Mouse (Mus musculus) left cerebral cortex, adult 9 months (tissue): ENCODE results near the gene Kat6b.
"Not testable (repeated sequence)": the region's sequence is repeated elsewhere in the genome, so short reads cannot be mapped to it uniquely, and the experiment has no call there.

Experiments
- DNase-seq, 2 experiments: peaks; one replicate each; pipeline ENCODE4 v3.0.0; 2022; ENCODE audit warnings: low spot score in 2 of 2

The Kat6b gene

DNA sequence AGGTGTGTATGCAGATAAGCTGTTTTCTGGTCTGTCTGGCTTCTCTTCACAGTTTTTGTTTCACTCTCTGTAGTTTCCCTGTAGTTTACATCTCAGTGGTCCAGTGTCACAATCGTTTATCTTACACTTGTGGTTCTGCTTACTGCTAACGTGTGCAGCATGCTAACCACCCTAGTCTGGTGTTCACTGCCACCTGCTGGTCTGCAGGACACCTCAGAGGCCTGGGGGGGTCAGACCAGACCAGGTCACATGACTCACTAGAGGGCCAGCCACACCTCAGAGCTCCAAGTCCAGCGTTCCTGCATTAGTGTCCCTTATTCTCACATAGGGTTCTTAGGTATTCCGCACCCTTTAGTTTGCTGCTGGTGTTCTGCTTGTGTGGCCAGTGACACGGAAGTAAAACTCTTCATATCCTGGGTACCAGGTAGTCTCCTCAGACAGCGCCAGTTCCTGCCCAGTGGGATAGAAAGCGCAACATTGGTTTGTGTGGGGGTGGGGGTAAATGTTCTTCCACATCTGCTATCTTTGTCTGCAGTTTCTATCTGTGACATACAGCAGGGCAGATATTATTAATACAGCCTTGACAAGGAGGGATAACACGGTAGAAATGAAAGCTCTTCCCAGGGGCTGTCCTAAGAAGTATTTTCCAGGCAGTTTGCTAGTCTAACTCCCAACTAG, 181.4 kb downstream of the Kat6b start:
- DNase-seq: no peak

DNA sequence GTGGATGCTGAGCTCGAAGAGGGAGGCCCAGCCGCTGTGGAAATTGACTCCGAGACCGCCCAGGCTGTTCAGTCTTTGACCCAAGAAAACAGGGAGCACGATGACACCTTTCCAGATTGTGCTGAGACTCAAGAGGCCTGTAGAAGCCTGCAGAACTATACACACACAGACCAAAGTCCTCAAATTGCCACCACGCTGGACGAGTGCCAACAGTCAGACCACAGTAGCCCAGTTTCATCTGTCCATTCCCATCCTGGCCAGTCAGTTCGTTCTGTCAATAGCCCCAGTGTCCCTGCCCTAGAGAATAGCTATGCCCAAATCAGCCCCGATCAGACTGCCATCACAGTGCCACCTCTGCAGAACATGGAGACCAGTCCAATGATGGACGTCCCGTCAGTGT, 188.0 kb downstream of the Kat6b start:
- DNase-seq: no peak

DNA sequence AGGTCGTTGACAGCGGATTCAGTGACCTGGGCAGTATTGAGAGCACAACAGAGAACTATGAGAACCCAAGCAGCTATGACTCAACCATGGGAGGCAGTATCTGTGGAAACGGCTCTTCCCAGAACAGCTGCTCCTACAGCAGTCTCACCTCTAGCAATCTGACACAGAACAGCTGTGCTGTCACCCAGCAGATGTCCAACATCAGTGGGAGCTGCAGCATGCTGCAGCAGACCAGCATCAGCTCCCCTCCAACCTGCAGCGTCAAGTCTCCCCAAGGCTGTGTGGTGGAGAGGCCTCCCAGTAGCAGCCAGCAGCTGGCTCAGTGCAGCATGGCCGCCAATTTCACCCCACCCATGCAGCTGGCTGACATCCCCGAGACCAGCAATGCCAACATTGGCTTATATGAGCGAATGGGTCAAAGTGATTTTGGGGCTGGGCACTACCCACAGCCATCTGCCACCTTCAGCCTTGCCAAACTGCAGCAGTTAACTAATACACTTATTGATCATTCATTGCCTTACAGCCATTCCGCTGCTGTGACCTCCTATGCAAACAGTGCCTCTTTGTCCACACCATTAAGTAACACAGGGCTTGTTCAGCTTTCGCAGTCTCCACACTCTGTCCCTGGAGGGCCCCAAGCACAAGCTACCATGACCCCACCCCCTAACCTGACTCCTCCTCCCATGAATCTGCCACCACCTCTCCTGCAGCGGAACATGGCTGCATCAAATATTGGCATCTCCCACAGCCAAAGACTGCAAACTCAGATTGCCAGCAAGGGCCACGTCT, 188.6 kb downstream of the Kat6b start:
- no peak for DNase-seq

DNA sequence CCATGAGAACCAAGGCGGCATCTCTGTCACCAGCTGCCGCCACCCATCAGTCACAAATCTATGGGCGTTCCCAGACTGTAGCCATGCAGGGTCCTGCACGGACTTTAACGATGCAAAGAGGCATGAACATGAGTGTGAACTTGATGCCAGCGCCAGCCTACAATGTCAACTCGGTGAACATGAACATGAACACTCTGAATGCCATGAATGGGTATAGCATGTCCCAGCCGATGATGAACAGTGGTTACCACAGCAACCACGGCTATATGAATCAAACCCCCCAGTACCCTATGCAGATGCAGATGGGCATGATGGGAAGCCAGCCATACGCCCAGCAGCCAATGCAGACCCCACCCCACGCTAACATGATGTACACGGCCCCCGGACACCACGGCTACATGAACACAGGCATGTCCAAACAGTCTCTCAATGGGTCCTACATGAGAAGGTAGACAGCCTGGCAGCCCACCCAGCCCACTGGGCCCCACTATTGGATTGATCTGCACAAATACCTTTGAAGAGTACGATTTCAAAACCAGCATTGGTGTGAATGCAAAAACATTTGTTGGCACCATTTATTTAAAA, 189.3 kb downstream of the Kat6b start:
- DNase-seq: not testable (repeated sequence)

DNA sequence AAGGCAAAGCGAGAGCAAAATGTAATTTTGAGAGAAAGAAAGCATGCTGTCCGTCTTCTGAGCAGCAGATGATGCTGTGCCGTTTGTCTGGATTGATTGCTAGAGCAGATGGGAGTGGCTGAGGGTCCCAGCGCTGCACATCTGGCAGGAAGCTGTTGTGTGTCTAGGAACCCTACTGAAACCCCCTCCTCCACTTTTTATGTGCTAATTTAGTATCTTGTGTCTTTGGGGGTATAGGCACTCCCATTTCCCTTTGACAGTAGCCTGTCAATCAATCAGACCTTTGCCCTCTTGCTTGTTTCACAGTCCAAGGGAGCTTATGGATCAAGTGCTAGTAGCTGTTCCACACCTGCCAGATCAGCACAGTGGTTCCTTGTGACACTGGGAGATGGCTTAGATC, 191.9 kb downstream of the Kat6b start:
- DNase-seq: no peak

DNA sequence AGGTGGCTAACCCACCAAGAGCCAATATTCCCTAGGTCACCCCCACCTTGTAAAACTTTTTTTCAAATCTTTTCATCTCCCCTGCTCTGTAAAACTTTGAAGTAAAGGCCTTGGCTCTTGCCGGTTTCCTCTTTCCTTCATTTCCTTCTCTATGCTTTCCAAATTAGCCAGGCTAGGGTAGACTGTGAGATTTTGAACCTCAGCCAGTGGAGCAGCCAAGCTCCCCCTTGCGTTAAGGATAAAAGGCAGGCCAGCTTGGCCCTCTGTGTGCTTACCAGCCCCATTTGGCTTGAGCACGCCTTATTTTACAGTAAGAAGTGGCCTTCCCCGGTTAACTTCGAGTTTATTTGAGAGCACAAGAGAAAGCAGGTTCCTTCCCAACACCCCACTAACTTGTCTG, 193.2 kb downstream of the Kat6b start:
- no peak for DNase-seq

DNA sequence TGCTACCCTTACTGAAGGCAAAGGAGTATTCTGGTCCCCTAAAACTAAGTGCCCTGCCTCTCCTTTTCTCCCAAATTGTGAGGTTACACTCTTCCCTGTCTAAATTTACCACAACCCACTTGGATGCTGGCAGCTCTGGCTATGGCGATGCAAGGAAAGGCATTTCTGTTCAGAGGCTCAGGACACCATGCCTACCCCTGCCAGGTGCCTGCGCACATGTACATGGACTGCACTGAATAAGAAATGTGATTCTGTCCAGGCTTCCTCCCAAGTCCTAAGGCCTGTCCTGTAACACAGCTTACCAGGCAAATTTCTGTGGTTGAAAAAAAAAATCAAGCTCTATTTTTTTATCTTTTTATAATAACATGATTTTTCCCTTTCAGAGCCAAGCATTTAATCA, 195.0 kb downstream of the Kat6b start:
- no peak for DNase-seq

DNA sequence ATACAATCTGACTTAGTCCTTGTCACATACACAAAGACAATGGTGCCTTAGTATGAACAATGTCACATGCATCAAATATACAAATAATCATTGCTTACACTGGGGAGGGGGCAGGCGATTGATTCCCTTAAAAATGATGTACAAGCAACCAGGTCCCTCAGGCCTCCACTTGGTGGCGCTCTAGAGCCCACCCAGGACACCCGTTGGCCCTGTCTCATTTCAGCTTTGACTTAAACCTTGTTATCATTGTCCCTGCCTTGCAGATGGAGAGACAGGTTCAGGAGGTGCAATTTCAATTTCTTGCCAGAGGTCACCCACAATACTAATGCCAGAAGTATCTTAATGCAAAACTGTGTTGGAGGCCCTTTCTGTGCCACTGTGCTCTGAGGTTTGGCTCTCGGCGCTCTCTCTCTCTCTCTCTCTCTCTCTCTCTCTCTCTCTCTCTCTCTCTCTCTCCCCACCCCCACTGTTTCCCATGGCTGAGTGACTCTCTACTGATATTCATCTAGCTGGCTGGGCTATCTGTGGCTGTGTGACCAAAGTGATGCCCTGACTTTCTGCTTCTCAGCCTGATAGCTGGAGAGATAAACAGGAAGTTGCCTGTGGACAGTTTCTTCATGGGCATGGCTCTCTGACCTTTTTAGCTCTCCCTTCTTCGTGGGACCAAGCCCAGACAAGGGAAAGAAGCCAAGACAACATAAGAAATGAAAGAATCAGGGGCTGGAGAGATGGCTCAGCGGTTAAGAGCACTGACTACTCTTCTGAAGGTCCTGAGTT, 197.5 kb downstream of the Kat6b start:
- DNase-seq: peak in 1 of 2 experiments; percentile 60

DNA sequence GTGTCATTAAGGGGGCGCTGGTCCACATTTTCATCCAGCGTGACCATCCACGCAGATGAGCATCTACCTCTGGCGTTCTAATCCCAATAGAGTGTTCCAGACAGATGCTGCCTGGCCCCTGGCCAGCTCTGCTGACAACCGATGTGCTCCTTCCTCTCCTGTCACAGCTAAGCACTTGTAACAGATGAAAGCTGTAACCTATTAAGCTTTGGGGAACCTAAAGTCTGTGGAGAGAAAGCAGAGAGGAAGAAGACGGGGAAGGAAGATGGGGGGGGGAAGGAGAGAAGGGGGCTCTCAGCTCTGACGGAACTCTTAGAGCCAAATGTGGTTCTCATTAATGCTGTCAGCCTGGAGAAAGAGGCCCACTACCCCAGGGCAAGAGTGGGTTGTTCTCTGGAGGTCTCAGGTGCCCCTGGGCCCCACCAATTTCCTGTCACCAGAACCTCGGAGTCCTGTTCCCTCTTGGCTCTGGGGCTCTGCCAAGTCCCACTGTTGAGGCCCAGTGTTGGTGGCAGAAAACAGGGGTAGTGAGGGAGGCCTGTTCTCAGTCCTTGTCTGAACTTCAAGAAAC, 198.5 kb downstream of the Kat6b start:
- DNase-seq: no peak

DNA sequence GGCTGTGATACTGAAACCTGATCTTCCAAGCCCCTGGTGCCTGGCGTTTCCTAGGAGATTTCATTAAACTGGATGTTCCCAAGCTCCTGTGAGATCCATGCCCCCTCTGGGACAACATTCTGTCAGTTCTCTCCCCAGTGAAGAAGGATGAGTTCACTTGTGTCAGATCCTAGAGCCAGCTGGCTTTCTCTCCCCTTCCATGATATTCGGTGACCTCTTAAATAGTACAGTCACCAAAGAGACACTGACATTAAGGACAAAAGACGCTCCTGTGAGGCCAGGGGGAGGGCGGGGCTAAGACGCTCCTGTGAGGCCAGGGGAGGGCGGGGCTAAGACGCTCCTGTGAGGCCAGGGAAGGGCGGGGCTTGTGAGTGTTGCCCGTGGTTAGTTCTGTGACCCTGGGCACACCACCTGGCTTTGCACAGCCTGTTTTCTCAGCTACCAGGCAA, 201.5 kb downstream of the Kat6b start:
- DNase-seq: no peak

DNA sequence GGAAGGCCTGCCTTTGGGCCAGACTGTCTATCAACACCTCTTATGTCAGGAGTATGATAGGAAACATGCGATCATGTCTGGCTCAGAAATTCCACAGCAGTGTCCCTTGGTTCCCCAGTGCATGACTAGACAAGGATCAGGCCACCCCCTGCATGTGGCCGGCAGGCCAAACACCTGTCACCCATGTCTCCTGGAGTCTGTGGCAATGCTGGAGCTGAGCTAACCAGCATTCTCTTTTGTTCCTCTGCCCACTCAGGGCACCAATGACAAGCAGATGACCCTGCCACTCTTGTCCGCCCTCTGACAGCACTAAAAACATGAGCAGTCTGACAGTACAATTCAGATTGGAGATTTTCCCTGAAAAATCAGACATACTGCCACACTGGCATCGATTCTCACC, 202.6 kb downstream of the Kat6b start:
- DNase-seq: no peak

DNA sequence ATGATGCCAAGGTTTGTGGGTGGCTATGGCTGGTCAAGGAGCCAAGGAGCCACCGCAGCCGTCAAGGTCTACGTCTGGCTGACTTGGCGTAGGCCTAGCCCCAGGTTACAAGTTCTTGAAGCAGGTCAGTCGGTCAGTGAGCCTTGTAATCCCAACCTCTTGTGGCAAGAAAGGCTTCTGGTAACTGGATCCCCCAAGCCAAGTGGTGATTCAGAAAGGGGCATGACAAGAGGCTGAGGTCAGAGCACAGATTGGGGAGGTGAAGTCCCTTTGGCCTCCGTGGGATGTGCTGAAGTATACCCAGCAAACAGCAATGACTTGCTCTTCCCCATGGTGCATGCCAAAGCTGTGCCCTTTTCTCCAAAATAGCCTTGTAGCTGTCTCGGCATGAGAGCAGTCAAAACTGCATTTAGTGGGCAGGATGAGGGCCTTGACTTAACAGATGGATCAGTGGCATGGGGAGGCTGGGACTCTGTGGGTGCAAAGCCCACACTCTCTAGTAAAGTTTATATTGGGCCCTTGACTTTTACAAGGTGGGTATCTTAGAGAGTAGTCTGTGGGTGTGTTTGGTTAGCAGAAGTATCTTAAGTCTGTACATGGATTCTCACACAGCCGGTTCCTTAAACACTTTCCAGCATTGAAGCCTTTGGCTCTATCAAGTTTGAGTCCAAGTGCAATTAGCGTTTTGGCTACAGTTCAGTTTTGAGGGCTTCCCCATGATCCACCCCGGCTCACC, 204.3 kb downstream of the Kat6b start:
- DNase-seq: no peak

DNA sequence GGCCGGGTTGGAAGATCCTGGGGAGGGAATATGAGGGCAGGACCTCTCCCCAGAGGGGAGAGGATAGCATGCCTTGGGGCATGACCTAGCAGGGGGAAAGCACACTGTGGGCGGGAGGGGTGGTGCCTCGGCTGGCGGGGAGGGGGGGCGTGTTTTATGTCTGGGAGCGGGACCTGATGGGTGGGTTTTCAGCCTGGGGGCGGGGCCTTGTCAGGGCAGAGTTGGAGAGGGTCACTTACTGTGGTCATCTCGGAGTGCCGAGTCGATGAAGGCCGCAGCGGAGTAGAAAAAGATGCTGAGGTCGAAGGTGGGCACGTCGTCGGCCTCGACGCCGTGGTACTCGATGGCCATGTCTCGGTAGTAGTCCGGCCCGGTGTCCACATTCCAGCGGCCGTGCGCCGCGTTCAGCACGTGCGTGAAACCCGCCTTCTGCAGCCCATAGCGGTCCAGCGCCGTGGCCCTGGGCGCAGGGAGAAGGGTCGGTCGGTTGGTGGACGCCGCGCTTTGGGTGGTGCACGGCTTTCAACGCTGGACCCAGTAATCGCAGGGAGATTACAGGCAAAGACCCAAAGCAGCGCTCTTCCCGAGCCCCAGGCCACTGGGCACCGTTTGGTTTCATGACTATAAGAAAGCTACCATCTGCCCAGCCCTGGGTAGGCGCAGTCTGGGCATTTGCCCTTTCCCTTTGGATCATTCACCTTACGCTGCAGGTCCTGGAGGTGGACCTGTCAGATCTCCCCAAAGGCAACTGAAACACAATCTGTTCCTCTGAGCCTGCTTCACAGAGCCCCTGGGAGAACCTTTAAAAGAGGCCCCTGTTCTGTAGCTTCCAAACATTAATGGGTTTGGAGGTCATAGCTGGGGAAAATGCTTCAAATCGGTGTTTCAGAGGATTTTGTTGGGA, 205.4 kb downstream of the Kat6b start:
- no peak for DNase-seq

DNA sequence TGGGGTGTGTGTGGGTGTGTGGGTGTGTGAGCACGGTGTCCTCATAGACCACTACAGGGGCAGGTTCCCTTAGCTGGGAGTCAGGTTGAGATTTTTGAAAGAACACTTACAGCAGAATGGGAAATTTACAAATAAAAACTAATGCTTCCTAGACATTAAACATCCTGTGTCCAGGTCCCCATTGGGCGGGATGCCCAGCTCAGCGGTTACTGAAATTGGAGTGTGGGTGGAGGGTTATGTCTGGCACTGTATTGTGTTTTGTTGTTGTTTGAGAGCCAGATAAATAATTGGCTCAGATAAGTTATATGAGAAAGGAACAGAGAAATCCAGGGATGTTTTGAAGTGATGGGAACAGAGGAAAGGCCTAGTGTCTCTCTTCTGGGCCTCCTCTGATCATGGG, 209.8 kb downstream of the Kat6b start:
- DNase-seq: no peak

DNA sequence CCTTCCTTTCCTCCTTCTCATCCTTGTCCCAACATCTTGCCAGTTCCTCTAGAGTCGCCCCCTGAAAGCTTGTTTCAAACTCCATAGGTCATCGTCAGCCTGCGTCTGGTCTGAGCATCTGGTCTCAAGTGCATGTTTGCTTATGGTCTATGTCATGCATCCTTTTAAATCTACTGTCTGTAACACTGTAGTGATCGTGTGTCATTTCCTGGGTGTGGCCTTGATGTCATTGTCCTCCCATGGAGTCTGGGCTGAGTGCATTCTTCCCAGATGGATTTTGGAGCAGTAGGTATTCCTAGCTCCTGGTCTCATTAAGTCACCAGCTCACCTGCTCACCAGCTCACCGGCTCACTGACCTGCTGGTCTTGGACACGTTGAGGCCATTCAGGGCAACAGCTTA, 213.8 kb downstream of the Kat6b start:
- no peak for DNase-seq

DNA sequence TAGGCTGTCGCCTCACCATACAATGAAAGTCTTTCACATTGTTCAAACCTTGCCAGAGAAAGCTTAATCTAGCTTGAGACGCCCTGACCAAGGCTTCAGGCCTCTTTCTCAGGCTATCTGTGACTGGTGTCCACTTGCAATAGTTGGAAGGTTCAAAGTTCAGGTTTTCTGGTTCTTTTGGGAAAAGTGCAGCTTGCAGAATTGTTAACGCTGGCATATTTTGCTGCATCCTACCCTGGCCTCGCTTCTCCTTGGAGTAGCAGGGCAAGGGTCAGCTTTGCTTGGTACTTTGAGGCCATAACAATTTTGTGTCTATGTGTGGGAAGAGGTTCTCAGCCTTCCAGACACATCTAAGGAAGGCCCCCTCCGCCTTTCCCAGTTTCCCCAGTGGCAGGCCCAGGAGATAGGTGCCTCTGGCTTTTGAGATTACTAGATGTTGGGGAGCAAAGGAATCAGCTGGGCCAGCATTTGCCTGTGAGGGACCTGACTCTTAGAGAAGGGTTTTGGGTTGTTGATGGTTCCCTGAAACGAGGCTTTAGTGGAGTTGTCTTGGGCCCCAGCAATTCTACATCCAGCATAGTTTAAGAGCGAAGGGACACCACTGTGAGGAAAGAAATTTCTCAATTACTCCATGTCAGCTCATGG, 215.1 kb downstream of the Kat6b start:
- no peak for DNase-seq

DNA sequence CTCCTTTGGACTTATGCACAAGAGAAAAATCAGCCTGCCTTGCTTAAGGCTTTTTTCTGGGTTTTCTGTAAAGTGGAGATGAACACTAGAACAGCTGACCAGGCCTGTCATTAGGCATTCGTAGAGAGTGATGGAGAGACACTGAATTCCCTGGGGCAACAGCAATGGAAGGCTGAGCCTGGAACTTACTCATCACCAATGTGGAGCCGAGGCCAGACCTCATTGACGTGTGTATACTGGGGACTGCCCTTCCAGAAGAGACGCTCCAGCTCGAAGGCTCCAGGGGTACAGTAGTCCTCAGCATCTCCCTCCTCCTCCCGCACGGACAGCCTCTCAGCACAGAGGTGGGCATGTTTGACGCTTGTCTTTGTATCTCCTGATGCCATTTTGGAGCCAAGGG, 221.5 kb downstream of the Kat6b start:
- no peak for DNase-seq

DNA sequence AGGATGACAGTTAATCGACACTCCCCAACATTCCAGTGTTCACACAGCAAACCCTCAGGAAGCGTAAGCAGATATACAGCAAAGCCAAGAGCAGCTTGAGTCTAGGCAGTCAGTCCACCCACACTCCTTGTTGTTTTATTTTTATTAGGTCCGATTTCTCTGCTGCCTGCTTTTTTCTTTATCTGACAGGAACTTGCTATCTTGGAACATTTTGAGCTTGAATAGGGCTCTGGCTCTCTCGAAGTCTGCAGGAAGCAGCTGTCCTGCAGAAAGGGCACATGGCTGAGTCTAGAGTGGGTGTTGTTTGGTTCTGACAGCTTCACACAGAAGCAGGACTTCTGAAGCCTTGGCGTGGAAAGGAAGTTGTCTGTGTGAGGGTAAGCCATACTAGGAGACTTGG, 222.0 kb downstream of the Kat6b start:
- peak in 1 of 2 experiments; percentile 23 for DNase-seq

DNA sequence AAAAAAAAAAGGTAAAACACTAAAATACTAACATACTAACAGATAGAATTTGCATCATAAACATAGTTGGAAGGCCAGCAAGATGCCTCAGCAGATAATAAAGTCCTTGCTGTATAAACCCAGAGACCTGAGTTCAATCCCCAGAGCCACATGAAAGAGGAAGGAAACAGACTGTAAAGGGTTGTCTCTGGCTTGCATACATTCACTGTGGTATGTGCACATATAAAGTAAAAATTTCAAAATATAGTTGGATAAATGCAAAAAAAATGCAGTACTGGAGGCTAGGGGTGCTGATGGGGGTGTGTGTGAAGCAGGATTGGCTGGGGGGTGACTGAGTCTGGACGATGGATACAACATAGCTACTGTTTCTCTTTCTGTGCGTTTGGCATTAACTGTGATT, 224.2 kb downstream of the Kat6b start:
- no peak for DNase-seq
